Mouse (Mus musculus) T-helper 17 cell (primary cell): Measurements from ENCODE around the gene Chfr.
"Not testable (repeated sequence)": the region's sequence is repeated elsewhere in the genome, so short reads cannot be mapped to it uniquely, and the experiment has no call there.

Experiments used
- in situ Hi-C, 2 experiments: fragments of 300-600 bp; cut with MboI, MseI; formaldehyde crosslinking; loops; 1 replicate in 1 of 2; 2 replicates in 1 of 2; pipeline ENCODE4 v1.15.1; 2025; ENCODE audit warnings: high pct_unique_total_duplicates in 2 of 2

Chfr gene

GRCm38 (mm10) chr5:110107581-110108304 is 27.9 kb upstream of the Chfr start, which contains the start of gene Gtpbp6:
TSS of gene Gtpbp6 (minus strand) at chr5:110108197.
- in situ Hi-C loops = loop anchor here (5.0 to 10.0 kb wide), 4 partner anchors 180 to 1157 kb away; no protein-coding TSS in a partner anchor

- in situ Hi-C loops = loop anchor here (5.0 to 10.0 kb wide), 4 partner anchors 181 to 1157 kb away; no protein-coding TSS in a partner anchor
These were observed 27.4 kb upstream of the Chfr start for GRCm38 (mm10) chr5:110108305-110108628.

- in situ Hi-C loops = loop anchor here (5.0 to 10.0 kb wide), 4 partner anchors 183 to 1155 kb away; no protein-coding TSS in a partner anchor
These were observed 25.6 kb upstream of the Chfr start, which contains the start of gene Zfp605 for GRCm38 (mm10) chr5:110109991-110110441. TSS of gene Zfp605 (plus strand) at chr5:110110092.

- in situ Hi-C loops = not testable (repeated sequence)
These were observed 13.3 kb upstream of the Chfr start for GRCm38 (mm10) chr5:110122380-110122779.

- in situ Hi-C loops = no loop called here
These were observed 434 bp downstream of the Chfr start for GRCm38 (mm10) chr5:110136087-110136464.

- in situ Hi-C loops = no loop called here
These were observed 2.2 kb downstream of the Chfr start for GRCm38 (mm10) chr5:110137816-110138215.

GRCm38 (mm10) chr5:110139325-110139724 is 3.7 kb downstream of the Chfr start:
- in situ Hi-C loops = no loop called here

GRCm38 (mm10) chr5:110140424-110140823 is 4.8 kb downstream of the Chfr start:
- in situ Hi-C loops = no loop called here

GRCm38 (mm10) chr5:110142309-110142708 is 6.7 kb downstream of the Chfr start:
- in situ Hi-C loops = no loop called here

- in situ Hi-C loops = no loop called here
These were observed 7.4 kb downstream of the Chfr start for GRCm38 (mm10) chr5:110143007-110143406.

GRCm38 (mm10) chr5:110169374-110169773 is 33.7 kb downstream of the Chfr start:
- in situ Hi-C loops = loop anchor here in 1 of 2 experiments (25.0 kb wide), 1 partner anchor 1557 kb away; no protein-coding TSS in a partner anchor

GRCm38 (mm10) chr5:110176362-110177020 is 40.8 kb downstream of the Chfr start, which contains the start of gene Golga3:
TSS of gene Golga3 (plus strand) at chr5:110176701.
- in situ Hi-C loops = no loop called here

- in situ Hi-C loops = no loop called here
These were observed 41.4 kb downstream of the Chfr start for GRCm38 (mm10) chr5:110177021-110177420.

GRCm38 (mm10) chr5:110178628-110179027 is 43.0 kb downstream of the Chfr start:
- in situ Hi-C loops = no loop called here

GRCm38 (mm10) chr5:110181716-110182115 is 46.1 kb downstream of the Chfr start:
- in situ Hi-C loops = no loop called here

GRCm38 (mm10) chr5:110203164-110203895 is 67.7 kb downstream of the Chfr start:
- in situ Hi-C loops = no loop called here

GRCm38 (mm10) chr5:110204777-110205176 is 69.1 kb downstream of the Chfr start:
- in situ Hi-C loops = no loop called here

GRCm38 (mm10) chr5:110211312-110211711 is 75.7 kb downstream of the Chfr start:
- in situ Hi-C loops = no loop called here

- in situ Hi-C loops = no loop called here
These were observed 81.1 kb downstream of the Chfr start for GRCm38 (mm10) chr5:110216780-110217179.

GRCm38 (mm10) chr5:110220331-110220730 is 84.7 kb downstream of the Chfr start:
- in situ Hi-C loops = no loop called here
